Mouse (Mus musculus) bone marrow, adult 2 months (tissue): ENCODE data around the gene Prss54.

Experiments used
- CTCF ChIP-seq: fragments of 200-500 bp; IDR thresholded peaks from 2 replicates; pipeline ENCODE4 v1.5.1; 2011; ENCODE audit warnings: low read length, control low read depth; ENCODE audit not compliant: control insufficient read depth, insufficient read depth
- POLR2A ChIP-seq: fragments of 200-500 bp; IDR thresholded peaks from 2 replicates; pipeline ENCODE4 v1.6.1; 2011; ENCODE audit warnings: low read depth, mild to moderate bottlenecking, control low read depth, low read length, borderline replicate concordance; ENCODE audit not compliant: control insufficient read depth

DNA sequence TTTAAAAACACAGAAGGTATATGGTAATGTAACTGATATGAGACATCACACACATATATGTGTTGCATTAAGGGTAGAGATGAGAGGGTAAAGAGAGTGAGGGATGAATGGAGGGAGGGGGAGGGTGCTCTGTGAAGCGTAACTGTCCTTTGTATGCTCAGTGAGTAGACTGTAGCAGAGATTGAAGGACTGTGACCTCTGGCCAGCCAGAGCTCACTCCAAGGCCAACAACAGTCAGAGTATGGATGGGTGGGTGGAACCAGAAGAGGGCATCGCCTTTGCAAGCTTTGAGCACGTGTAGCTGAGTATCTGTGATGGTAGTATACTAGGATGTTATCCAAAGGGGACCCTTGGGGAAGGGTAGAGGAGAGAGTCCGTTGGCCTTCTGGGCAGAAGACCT, 24.6 kb downstream of the Prss54 start:
- no peak for TF ChIP-seq CTCF
- TF ChIP-seq POLR2A = no peak
